Mouse (Mus musculus) kidney, embryonic 15.5 days (tissue): ENCODE data around the gene A530032D15Rik. TPM values are rescaled to one million over a fixed set of nuclear protein-coding genes. Genes with fewer than 3 reads are reported as not detected.
"Not testable (repeated sequence)": the region's sequence is repeated elsewhere in the genome, so short reads cannot be mapped to it uniquely, and the experiment has no call there.

Experiments used
- ATAC-seq: fragments of 200-750 bp; cut with Nextera tagmentation; replicated peaks from 2 replicates; pipeline ENCODE4 v1.8.0; 2017; ENCODE audit warnings: moderate TSS enrichment; ENCODE audit not compliant: low FRiP score
- H3K27ac ChIP-seq: fragments of 300-500 bp; sonication (generic); 2 replicates; pipeline ENCODE4 v1.5.1; 2015; ENCODE audit warnings: mild to moderate bottlenecking, inconsistent platforms
- H3K27me3 ChIP-seq: fragments of 300-500 bp; sonication (generic); 2 replicates; pipeline ENCODE4 v1.6.1; 2015; ENCODE audit warnings: inconsistent platforms
- H3K36me3 ChIP-seq: fragments of 300-500 bp; sonication (generic); 2 replicates; pipeline ENCODE4 v1.6.1; 2015; ENCODE audit warnings: inconsistent platforms
- H3K4me1 ChIP-seq: fragments of 300-500 bp; sonication (generic); 2 replicates; pipeline ENCODE4 v1.6.1; 2015; ENCODE audit warnings: inconsistent platforms
- H3K4me2 ChIP-seq: fragments of 300-500 bp; sonication (generic); 2 replicates; pipeline ENCODE4 v1.6.1; 2015; ENCODE audit warnings: moderate library complexity, mild to moderate bottlenecking, inconsistent platforms
- H3K4me3 ChIP-seq: fragments of 300-500 bp; sonication (generic); replicated peaks from 2 replicates; pipeline ENCODE4 v1.5.1; 2015; ENCODE audit warnings: mild to moderate bottlenecking, inconsistent platforms
- H3K9ac ChIP-seq: fragments of 300-500 bp; sonication (generic); 2 replicates; pipeline ENCODE4 v1.6.1; 2015; ENCODE audit warnings: mild to moderate bottlenecking, inconsistent platforms
- H3K9me3 ChIP-seq: fragments of 300-500 bp; sonication (generic); replicated peaks from 2 replicates; pipeline ENCODE4 v1.6.1; 2016; ENCODE audit warnings: inconsistent platforms
- WGBS: fragments of 180-500 bp; shearing (Covaris S2); methylation state at CpG from one replicate; pipeline ENCODE4 v1.1.7; 2015; ENCODE audit warnings: mixed read lengths; 5-methylcytosine and 5-hydroxymethylcytosine counted together
- polyA plus RNA-seq: library from polyadenylated mRNA; unstranded; fragments of >200 nt; fragmentation: Nextera tagmentation; extraction: Ambion mirVana; gene quantifications from 2 replicates; pipeline ENCODE4 v1.2.1, GENCODE M21; 2015

Gene A530032D15Rik
- not detected in 2 replicates for polyA plus RNA-seq

GRCm38 (mm10) chr1:85109753-85110152 is at the start of gene A530032D15Rik:
TSS of gene A530032D15Rik (minus strand) at chr1:85109853.
- not testable (repeated sequence) for H3K9ac ChIP-seq, H3K27ac ChIP-seq, H3K4me3 ChIP-seq, H3K9me3 ChIP-seq, H3K27me3 ChIP-seq, ATAC-seq, H3K36me3 ChIP-seq, H3K4me2 ChIP-seq, H3K4me1 ChIP-seq
- WGBS: 67% methylated on average over 1 of the region's 7 CpGs

- H3K4me3 ChIP-seq, H3K27ac ChIP-seq, H3K27me3 ChIP-seq, H3K9me3 ChIP-seq, H3K9ac ChIP-seq, H3K36me3 ChIP-seq, H3K4me1 ChIP-seq, ATAC-seq, H3K4me2 ChIP-seq: not testable (repeated sequence)
- WGBS: 83% methylated on average over 4 of the region's 5 CpGs
Observed at GRCm38 (mm10) chr1:85155151-85155550, 45.5 kb upstream of the A530032D15Rik start.

GRCm38 (mm10) chr1:85133671-85134070 is 24.0 kb upstream of the A530032D15Rik start:
- not testable (repeated sequence) for H3K4me2 ChIP-seq, H3K4me3 ChIP-seq, ATAC-seq, H3K27ac ChIP-seq, H3K36me3 ChIP-seq, H3K27me3 ChIP-seq, H3K9me3 ChIP-seq, H3K9ac ChIP-seq, H3K4me1 ChIP-seq
- WGBS: 92% methylated on average over 22 of the region's 22 CpGs

GRCm38 (mm10) chr1:85121841-85122240 is 12.2 kb upstream of the A530032D15Rik start:
- not testable (repeated sequence) for H3K9me3 ChIP-seq, H3K27me3 ChIP-seq, H3K36me3 ChIP-seq, H3K4me1 ChIP-seq, H3K4me3 ChIP-seq, H3K27ac ChIP-seq, ATAC-seq, H3K9ac ChIP-seq, H3K4me2 ChIP-seq
- WGBS: 90% methylated on average over 4 of the region's 4 CpGs

- H3K4me2 ChIP-seq, ATAC-seq, H3K9ac ChIP-seq, H3K9me3 ChIP-seq, H3K36me3 ChIP-seq, H3K27me3 ChIP-seq, H3K27ac ChIP-seq, H3K4me3 ChIP-seq, H3K4me1 ChIP-seq: not testable (repeated sequence)
- 85% methylated on average over 6 of the region's 6 CpGs for WGBS
Observed at GRCm38 (mm10) chr1:85118341-85118740, 8.7 kb upstream of the A530032D15Rik start.

GRCm38 (mm10) chr1:85117537-85117936 is 7.9 kb upstream of the A530032D15Rik start:
- not testable (repeated sequence) for ATAC-seq, H3K27ac ChIP-seq, H3K36me3 ChIP-seq, H3K4me2 ChIP-seq, H3K27me3 ChIP-seq, H3K9me3 ChIP-seq, H3K4me1 ChIP-seq, H3K9ac ChIP-seq, H3K4me3 ChIP-seq
- 71% methylated on average over 5 of the region's 6 CpGs for WGBS

GRCm38 (mm10) chr1:85114666-85115402 is 5.2 kb upstream of the A530032D15Rik start:
- H3K9ac ChIP-seq, H3K27me3 ChIP-seq, H3K4me3 ChIP-seq, H3K9me3 ChIP-seq, H3K4me1 ChIP-seq, H3K36me3 ChIP-seq, H3K27ac ChIP-seq, H3K4me2 ChIP-seq, ATAC-seq: not testable (repeated sequence)
- 57% methylated on average over 6 of the region's 6 CpGs for WGBS

GRCm38 (mm10) chr1:85114078-85114477 is 4.4 kb upstream of the A530032D15Rik start:
- not testable (repeated sequence) for H3K9me3 ChIP-seq, H3K4me1 ChIP-seq, H3K4me2 ChIP-seq, ATAC-seq, H3K36me3 ChIP-seq, H3K27me3 ChIP-seq, H3K27ac ChIP-seq, H3K4me3 ChIP-seq, H3K9ac ChIP-seq
- 83% methylated on average over 3 of the region's 3 CpGs for WGBS

GRCm38 (mm10) chr1:85112889-85113288 is 3.2 kb upstream of the A530032D15Rik start:
- H3K4me2 ChIP-seq, H3K4me3 ChIP-seq, H3K4me1 ChIP-seq, ATAC-seq, H3K27me3 ChIP-seq, H3K36me3 ChIP-seq, H3K9me3 ChIP-seq, H3K27ac ChIP-seq, H3K9ac ChIP-seq: not testable (repeated sequence)
- 71% methylated on average over 2 of the region's 5 CpGs for WGBS

- H3K9me3 ChIP-seq, H3K9ac ChIP-seq, H3K27me3 ChIP-seq, ATAC-seq, H3K4me2 ChIP-seq, H3K27ac ChIP-seq, H3K4me1 ChIP-seq, H3K4me3 ChIP-seq, H3K36me3 ChIP-seq: not testable (repeated sequence)
- WGBS: 89% methylated on average over 7 of the region's 7 CpGs
Observed at GRCm38 (mm10) chr1:85112266-85112665, 2.6 kb upstream of the A530032D15Rik start.

GRCm38 (mm10) chr1:85111572-85111971 is 1.9 kb upstream of the A530032D15Rik start:
- H3K36me3 ChIP-seq, H3K27ac ChIP-seq, H3K4me2 ChIP-seq, H3K4me3 ChIP-seq, H3K9ac ChIP-seq, H3K9me3 ChIP-seq, ATAC-seq, H3K4me1 ChIP-seq, H3K27me3 ChIP-seq: not testable (repeated sequence)
- 60% methylated on average over 10 of the region's 10 CpGs for WGBS

- H3K36me3 ChIP-seq, ATAC-seq, H3K27me3 ChIP-seq, H3K4me2 ChIP-seq, H3K27ac ChIP-seq, H3K9ac ChIP-seq, H3K9me3 ChIP-seq, H3K4me3 ChIP-seq, H3K4me1 ChIP-seq: not testable (repeated sequence)
- 87% methylated on average over 3 of the region's 3 CpGs for WGBS
Observed at GRCm38 (mm10) chr1:85110876-85111275, 1.2 kb upstream of the A530032D15Rik start.

- H3K27me3 ChIP-seq, H3K9ac ChIP-seq, H3K4me2 ChIP-seq, ATAC-seq, H3K9me3 ChIP-seq, H3K36me3 ChIP-seq, H3K4me1 ChIP-seq, H3K4me3 ChIP-seq, H3K27ac ChIP-seq: not testable (repeated sequence)
- WGBS: 68% methylated on average over 6 of the region's 6 CpGs
Observed at GRCm38 (mm10) chr1:85106013-85106412, 3.6 kb downstream of the A530032D15Rik start.
